Mouse (Mus musculus): ENCODE measurements around the gene Scp2.
"Not testable (repeated sequence)": the region's sequence is repeated elsewhere in the genome, so short reads cannot be mapped to it uniquely, and the experiment has no call there.

The Scp2 gene

DNA sequence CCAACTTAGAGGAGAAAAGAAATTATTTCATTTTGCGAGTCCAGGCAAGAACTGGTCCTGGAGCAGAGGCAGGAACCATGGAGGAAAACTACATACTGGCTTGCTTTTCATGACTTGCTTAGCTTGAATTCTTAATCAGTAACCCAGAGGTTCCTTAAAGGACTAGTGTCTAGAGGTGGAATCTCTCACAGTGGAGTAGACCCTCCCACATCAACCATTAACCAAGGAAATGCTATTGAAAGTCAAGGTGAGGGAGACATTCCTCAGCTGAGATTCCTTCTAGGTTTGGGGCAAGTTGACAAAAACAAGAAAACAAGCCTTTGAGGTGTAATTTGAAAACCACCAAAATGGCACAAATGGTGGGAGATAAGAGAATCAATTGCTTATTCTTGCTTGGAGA lies at the start of gene Scp2:
TSS of gene Scp2 (minus strand) at position 119 of the 400 bp plus-strand sequence.
- no peak for DNase-seq (ENCODE audit: low read depth in 1 of 2, low spot score in 2 of 2)

DNA sequence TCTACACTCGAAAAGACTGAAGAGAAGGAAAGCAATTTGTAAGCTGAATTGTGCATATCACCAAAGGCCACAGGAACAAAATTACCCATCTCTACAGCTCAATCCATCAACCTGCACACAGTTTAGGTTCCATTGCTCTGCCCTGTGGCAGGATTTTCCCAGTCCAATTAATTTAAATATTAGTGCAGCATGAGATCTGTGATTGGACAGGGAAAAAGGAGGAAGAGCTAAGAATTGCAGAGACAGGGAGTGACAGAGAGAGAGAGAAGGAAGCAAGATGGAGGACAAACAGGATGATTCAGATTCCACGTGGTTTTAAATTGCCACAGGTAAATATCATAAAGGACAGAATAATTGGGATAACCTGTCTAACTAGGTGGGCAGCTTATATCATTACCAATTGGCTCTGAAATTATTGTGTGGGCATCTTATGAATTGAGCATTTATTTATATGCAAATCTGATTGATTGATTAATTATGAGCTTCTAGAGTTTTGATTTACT lies 48.1 kb upstream of the Scp2 start:
- DNase-seq (ENCODE audit: low read depth in 1 of 2, low spot score in 2 of 2): no peak

DNA sequence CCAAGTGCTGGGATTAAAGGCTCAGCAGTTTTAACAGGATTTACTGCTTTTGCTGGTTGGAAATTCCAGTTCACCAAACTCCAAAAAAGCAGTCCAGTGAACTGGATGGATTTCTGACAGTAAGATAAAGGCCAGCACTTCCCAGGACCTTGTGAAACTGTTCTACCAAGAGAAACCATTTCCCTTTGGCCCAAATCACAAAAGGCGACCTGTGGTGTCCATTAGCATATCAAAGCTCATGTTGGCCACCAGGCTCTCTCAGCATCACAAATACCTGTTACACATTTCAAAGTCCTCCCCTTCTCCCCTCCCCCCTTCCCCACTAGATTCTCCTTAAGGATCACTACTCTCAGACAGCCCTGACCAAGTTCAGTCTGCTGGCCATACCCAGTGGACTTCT lies 37.5 kb upstream of the Scp2 start:
- no peak for DNase-seq (ENCODE audit: low read depth in 1 of 2, low spot score in 2 of 2)

DNA sequence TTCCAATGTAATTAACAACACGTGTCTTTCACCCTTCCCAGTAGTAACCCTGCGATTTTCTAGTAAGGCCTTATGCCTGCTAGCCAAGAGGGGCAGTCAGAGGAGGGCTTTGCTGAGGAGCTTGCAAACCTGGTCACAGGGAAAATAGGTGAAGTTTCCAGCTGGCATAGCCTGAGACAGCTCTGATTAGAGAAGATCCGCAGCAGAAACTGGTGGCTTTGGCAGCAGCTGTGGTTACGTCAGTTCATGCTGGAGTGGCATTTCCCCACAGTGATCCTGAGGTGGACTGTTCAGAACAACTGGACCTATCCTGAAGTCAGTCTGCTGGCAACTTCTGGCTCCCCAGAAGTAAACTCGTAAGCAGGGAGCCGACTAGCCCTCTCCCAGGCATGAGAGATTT lies 23.3 kb upstream of the Scp2 start:
- no peak for DNase-seq (ENCODE audit: low read depth in 1 of 2, low spot score in 2 of 2)

DNA sequence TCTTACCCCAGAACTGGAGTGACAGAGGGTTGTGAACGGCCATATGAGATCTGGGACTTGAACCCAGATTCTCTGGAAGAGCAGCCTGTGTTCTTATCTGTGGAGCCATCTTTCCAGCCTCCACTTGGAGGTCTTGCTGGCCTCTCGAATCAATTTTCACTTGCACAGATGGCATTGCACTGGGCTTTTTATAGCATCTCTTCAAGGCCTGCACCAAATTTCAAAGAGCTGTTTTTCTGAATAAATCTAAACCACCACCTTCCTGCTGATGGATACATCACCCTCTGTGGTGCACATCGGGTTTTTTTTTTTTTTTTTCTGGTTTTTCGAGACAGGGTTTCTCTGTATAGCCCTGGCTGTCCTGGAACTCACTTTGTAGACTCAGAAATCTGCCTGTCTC lies 22.1 kb upstream of the Scp2 start:
- no peak for DNase-seq (ENCODE audit: low read depth in 1 of 2, low spot score in 2 of 2)

DNA sequence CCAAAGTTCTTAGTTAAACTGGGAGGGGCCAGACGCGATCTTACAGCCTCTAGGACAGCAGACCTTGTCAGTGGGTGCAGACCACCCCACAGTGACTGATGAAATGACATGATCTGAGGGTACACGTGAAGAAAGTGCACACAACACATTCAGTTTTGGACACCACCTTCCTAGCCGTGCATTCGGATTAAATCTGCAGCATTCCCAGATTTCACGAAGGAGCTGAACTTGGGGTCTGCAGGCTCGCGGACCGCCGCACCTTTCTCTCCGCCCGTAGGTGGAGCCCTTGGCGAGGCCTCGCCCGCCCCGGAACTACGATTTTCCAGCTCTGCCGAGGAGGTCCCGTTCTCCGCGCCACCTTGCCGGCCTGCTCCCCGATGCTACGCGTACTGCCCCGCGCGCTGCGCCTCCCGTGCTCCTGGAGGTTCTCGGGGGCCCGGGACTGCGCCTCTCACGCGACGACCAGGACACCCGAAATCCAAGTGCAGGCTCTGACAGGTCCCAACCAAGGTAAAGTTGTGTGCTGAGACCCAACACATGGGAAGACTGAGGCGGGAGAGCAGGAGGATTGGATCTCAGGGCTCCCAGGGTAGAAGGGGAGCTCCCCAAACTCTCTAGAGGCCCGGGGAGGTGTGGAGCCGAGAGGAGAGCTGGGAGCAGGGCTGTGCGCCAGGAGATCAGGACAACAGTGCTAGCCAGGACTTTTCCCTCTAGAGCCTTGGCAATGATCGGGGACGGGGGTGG lies 20.5 kb upstream of the Scp2 start, which contains the start of gene Echdc2:
TSS of gene Echdc2 (plus strand) at position 286 of the 744 bp plus-strand sequence.
- DNase-seq (ENCODE audit: low read depth in 1 of 2, low spot score in 2 of 2): no peak

DNA sequence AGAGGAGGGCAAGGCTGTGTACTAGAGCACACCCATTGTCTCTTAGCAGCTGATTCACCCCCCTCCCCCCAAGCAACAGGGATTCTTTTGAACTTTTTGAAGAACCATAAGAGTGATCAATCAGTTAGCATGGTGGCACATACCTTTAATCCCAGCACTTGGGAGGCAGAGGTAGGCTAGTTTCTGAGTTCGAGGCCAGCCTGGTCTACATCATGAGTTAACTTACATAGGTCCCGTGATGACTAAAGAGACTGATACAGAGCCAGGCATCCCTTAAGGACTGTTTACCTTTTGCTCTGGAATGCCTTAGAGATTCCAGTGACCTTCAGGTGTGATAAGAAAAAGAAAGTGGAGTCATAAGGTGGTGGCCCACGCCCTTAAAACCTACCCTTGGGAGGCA lies 18.5 kb upstream of the Scp2 start:
- no peak for DNase-seq (ENCODE audit: low read depth in 1 of 2, low spot score in 2 of 2)

DNA sequence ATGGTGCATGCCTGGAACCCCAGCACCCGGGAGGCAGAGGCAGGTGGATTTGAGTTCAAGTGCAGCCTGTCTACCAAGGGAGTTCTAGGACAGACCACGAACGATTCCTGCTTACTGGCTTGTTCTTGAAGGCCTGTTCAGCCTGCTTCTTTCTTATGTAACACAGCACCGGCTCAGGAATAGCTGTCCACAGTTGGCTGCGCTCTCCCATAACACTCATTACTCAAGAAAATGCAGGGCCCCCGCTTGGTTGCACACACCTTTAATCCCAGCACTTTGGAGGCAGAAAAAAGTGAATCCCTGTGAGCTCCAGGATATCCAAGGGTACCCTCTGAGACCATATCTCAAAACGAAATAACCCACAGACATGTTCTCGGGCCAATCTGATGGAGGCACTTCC lies 17.1 kb upstream of the Scp2 start:
- DNase-seq (ENCODE audit: low read depth in 1 of 2, low spot score in 2 of 2): no peak

DNA sequence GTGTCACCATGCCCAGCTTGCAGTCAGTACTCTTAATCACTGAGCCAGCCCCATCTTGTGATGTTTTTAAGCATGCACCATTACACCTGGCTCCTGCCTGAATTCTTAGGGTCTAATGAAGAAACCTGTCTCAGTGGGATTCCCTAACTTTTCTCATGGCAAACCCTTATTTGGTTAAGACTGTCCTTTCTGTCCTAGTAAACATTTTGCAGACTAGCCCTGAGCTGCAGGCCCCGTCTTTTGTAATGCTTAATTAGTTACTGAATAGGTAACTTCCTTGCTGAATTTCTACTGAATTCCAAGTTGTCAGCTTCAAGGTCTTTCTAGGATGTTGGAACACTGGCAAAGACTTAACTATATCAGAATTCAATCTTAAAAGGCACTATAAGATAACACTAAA lies 10.3 kb upstream of the Scp2 start:
- not testable (repeated sequence) for DNase-seq (ENCODE audit: low read depth in 1 of 2, low spot score in 2 of 2)

DNA sequence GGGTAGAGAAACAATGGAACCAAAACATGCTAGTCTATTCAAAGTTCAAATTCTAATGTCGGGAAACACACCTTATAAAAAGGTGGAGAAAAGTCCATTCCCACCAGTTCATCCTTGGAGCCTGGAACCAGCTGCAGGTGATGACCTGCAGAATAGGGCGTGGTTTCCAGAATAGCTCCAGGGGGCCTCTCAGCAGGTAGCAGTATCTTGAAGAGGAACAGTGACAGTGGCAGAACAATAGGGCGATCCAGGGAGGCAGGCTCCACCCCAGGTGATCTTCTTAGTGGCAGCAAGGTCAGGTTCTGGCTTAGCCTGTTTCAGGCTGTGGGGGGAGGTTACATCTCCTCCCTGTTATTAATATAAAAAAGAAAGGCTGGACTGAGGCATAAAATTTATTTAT lies 756 bp upstream of the Scp2 start:
- DNase-seq (ENCODE audit: low read depth in 1 of 2, low spot score in 2 of 2): not testable (repeated sequence)

DNA sequence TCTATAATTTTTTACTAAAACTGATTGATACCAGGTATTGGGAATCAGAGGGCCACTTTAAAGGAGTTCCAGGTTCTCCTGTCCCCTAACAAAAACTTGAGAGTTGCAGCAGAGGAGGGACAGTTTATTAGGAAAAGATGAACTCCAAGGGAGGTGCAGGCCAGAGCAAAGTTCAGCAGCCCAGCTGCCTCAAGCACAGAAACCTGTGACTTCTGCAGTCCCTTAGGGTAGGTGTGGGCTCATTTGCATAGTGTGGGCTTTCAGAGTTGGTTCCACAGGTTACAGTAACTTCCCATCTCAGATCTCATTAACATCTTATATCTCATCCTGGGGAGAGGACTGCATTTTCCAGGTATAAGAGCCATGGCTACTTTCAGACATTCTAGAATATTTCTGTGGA lies 1.0 kb downstream of the Scp2 start:
- DNase-seq (ENCODE audit: low read depth in 1 of 2, low spot score in 2 of 2): no peak

DNA sequence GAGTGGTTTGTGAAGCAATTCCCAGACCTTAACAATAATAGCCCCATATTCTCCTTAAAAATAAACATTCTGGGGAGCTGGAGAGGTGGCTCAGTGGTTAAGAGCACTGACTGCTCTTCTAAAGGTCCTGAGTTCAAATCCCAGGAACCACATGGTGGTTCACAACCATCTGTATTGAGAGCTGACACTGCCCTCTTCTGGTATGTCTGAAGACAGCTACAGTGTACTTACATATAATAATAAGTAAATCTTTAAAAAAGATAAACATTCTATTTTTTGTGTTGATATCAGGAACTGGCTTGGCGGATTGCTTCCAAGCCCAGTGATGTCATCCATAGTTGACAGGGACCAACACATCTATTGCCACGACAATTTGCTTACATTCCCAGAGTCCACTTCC lies 1.6 kb downstream of the Scp2 start:
- not testable (repeated sequence) for DNase-seq (ENCODE audit: low read depth in 1 of 2, low spot score in 2 of 2)

DNA sequence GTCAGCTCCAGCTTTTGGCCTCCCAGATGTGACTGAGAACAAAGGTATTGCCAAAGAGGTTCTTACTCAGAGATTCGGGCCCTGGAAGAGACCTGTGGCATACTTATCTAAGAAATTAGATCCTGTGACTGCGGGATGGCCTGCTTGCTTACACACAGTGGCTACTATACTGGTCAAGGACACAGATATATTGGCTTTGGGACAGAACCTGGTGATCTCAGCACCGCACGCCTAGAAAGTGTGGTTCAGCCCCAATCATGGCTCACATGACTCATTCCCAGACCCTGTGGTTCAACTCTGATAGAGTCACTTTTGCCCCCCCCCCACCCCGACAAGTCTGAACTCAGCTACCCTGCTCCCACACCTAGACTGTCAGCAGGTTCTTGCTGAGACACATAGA lies 7.9 kb downstream of the Scp2 start:
- no peak for DNase-seq (ENCODE audit: low read depth in 1 of 2, low spot score in 2 of 2)

DNA sequence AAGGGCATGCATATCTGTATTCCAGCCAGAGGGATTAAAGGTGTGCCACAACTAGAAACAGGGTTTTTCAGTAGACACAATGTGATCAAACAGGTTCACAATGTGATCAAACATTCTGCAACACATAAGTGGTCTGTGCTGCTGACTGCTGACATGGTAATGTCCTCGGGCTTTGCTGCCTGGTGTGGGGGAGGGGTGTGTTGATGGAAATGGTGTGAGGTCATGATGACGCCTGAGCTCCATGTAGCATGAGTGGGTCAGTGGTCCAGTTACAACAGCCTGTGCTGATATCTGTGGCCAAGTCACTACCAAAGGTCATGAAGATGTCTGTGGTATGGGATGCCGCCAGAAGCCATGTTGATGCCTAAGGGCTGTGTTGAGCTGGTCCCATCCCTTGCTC lies 14.3 kb downstream of the Scp2 start:
- no peak for DNase-seq (ENCODE audit: low read depth in 1 of 2, low spot score in 2 of 2)

DNA sequence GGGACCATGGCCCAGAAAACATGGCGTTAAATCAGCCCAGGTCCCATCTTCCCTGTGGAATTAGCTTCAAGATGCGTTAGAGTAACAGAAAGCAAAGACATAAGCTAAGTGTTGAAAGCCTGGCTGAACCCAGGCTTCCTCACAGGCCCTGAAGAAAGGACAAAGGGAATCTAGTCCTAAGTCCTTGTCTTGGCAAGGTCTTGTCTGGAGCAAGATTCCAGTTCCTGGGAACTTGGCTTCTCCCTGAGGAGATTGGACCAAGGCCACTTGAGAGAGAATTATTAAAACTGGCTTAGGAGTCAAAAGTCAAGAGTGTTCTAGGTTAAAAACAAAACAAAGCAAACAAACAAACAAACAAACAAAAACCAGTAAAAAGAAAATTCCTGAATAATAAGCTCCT lies 16.5 kb downstream of the Scp2 start:
- DNase-seq (ENCODE audit: low read depth in 1 of 2, low spot score in 2 of 2): no peak

DNA sequence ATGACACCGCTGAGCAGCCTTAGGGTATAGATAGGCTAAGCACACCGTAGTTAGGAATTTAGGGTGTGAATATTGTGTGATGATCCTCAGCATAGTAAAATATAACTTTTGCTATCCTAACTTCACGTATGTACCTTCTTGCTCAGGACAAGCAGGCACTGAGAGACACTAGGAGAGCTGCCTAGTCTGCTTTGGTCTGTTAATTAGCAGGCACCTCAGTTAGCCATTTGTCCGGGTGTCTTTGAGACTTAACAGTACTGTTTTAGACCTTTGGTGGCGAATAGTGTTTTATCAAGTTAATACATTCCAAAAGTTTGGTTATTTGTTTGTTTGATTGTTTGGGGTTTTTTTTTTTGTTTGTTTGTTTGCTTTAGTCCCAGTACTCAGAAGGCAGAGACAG lies 17.3 kb downstream of the Scp2 start:
- DNase-seq (ENCODE audit: low read depth in 1 of 2, low spot score in 2 of 2): no peak

DNA sequence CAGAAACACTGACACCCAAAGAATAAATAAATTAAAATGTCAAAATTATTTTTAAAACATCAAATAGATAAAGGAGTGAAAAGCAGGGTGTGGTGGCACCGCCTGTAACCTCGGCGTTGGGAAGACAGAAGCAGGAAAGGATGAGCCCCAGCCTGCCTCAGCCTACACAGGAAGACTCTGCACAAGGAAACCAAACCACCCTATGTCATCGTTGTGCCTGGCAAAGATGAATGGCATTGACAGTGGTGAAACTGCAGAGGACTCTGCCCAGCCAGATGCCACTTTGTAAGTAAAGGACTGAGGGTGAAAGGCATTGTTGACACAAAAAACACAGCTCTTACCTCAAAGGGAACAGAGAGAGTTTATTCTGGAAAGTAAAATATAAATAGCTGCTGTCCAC lies 18.5 kb downstream of the Scp2 start:
- DNase-seq (ENCODE audit: low read depth in 1 of 2, low spot score in 2 of 2): no peak

DNA sequence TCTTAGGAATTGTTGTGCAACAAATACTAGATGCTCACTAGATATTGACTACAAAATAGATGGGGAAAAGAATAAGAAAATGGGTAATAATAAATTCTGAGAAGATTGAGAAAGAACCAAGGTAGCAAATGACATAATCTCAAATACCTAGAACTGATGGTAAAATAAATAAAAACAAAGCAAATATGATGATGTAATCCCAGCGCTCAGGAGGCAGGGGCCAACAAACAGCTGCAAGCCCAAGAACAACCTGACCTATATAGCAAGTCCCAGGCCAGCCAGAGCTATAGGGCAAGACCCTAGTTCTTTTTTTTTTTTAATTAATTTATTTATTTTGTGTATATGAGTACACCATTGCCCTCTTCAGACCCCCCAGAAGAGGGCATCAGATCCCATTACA lies 20.7 kb downstream of the Scp2 start:
- no peak for DNase-seq (ENCODE audit: low read depth in 1 of 2, low spot score in 2 of 2)

DNA sequence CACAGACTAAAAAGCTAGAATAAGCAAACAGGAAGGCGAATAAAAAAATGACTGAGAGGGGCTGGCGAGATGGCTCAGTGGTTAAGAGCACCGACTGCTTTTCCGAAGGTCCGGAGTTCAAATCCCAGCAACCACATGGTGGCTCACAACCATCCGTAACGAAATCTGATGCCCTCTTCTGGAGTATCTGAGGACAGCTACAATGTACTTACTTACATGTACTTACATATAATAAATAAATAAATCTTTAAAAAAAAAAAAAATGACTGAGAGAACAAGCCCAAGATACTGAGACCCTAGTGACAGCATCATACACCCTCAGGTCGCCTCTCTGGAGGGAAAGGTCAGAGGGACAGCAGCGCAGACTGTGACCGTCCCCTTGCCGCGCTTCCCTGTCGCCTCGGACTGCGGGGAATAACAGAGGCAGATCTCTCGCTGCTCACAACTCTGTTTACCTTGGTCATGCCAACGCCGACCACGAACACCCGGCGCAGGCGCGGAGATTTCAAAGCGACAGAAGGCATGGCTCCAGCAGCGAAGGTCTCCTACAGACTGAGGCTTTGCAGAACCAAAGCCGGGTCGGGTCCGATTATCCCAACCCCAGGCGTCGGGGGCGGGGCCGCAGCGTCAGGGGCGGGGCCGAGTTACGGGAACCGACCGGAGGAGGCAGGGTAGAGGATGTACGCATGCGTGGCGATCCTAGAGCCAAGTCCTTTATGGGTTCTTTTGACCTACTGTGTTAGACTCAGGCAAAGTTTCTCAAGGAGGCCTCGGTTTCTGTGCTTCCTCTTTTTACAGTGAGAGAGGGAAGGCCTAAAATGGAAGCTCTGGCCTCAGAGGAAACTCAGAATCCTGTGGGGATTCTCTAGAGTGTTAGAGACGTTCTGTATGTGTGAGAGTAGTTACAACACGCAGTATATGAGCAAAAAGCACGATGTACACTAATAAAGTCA lies 26.6 kb downstream of the Scp2 start:
- DNase-seq (ENCODE audit: low read depth in 1 of 2, low spot score in 2 of 2): peak; percentile 75 to 84

DNA sequence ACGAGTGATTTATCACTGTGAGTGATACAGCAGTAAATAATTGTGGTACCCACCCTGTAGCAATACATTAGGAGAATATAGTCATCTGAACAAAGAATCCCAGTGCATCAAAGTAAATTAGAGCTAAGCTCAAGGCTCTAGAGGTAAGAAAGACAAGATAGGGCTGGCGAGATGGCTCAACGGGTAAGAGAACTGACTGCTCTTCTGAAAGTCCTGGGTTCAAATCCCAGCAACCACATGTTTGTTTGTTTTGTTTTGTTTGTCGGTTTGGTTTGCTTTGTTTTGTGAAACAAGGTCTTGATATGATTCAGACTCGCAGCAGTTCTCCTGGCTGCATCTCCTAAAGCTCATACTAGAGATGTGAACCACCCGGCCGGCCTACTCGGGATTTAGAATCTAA lies 27.3 kb downstream of the Scp2 start:
- no peak for DNase-seq (ENCODE audit: low read depth in 1 of 2, low spot score in 2 of 2)

DNA sequence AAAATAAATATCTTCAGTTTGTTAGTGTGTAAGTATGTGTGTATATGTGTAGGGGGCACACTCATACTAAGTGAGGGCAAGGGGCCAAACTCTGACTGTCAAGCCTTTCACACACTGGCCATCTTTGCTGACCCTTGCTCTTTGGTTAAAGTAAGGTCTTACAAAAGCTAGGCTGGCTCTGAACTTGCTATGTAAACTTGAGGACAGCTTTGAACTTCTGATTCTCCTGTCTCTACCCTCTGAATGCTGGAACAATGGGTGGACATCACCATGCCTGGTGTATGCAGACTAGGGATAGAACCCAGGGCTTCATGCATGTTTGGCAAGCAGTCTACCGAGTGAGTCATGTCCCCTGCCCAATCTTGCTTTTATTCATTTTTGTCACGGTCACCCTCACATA lies 28.3 kb downstream of the Scp2 start:
- DNase-seq (ENCODE audit: low read depth in 1 of 2, low spot score in 2 of 2): no peak

DNA sequence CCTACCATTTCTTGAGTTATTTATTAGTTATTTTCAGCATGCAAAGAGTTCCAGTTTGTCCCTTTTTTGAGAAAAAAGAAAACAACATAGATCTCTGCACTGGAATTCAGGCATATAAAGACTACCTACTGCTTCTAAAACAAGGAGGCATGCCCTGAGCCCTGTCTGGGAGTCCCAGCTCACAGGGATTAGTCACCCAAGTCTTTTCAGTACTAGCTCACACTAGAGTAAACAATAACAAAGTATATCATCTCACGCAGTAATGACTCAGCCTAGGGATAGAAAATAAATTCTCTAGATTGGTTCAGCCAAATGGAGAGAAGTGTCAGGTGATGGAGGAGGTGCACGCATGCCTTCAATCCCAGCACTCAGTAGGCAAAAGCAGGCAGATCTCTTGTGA lies 34.1 kb downstream of the Scp2 start:
- DNase-seq (ENCODE audit: low read depth in 1 of 2, low spot score in 2 of 2): no peak

All from monocyte, adult 2 months (primary cell).